Mouse (Mus musculus): ENCODE data around the gene Nfam1. TPM values are rescaled to one million over a fixed set of nuclear protein-coding genes. Genes with fewer than 3 reads are reported as not detected.

The Nfam1 gene
- polyA plus RNA-seq, 1 experiment from 2014 or later, result 6.5 TPM

GRCm38 (mm10) chr15:82944479-82945195 is 88.5 kb downstream of the Nfam1 start:
- 67% methylated on average over 9 of the region's 9 CpGs for WGBS
- no peaks in the 10 kb centered on the region for H3K36me3 ChIP-seq (ENCODE audit: insufficient read depth, low read length)
- H3K4me3 ChIP-seq (ENCODE audit: low read depth, low read length), result no peak overlapping the region
- TF ChIP-seq CTCF (IDR thresholded peaks at IDR 0.05) (no peak), EP300 (IDR thresholded peaks at IDR 0.05) (no peak)
- no peak overlapping the region for H3K9ac ChIP-seq (replicated peaks; ENCODE audit: low read depth)
- no peak overlapping the region for H3K27ac ChIP-seq (ENCODE audit: low read length)
- no peaks in the 10 kb centered on the region for H3K4me1 ChIP-seq (ENCODE audit: insufficient read depth, low read depth, low read length)
- no peak for DNase-seq (ENCODE audit: low spot score)
- no peaks in the 10 kb centered on the region for H3K9me3 ChIP-seq (ENCODE audit: low read length)
- ATAC-seq, result no peak
- no peak overlapping the region for H3K4me2 ChIP-seq (replicated peaks; ENCODE audit: low read depth, low read length)
- H3K27me3 ChIP-seq (replicated peaks; ENCODE audit: insufficient read depth, low read length), result no peaks in the 10 kb centered on the region

Small RNAs within 50 kb of the gene (microRNA-seq; reads per million reads assigned to microRNA genes)
- 2.0 reads per million for gene Mir3080

Other genes with a start within 250 kb of the Nfam1 start
- gene Cyp2d26, start 239.0 kb downstream of the Nfam1 start, polyA plus RNA-seq (2015; fragmentation: Nextera tagmentation; extraction: Ambion mirVana), result not detected in 2 replicates
- gene Tcf20, start 45.4 kb downstream of the Nfam1 start, polyA plus RNA-seq (2015; fragmentation: Nextera tagmentation; extraction: Ambion mirVana), result 6.1 and 7.3 TPM in 2 replicates
- 50.9 and 53.9 TPM in 2 replicates for gene Serhl, start 56.2 kb upstream of the Nfam1 start, polyA plus RNA-seq (2015; fragmentation: Nextera tagmentation; extraction: Ambion mirVana)
- gene Rrp7a, start 89.5 kb upstream of the Nfam1 start, polyA plus RNA-seq (2015; fragmentation: Nextera tagmentation; extraction: Ambion mirVana), result 38.2 and 40.2 TPM in 2 replicates
- 77.0 and 78.8 TPM in 2 replicates for gene Poldip3, start 116.1 kb upstream of the Nfam1 start, polyA plus RNA-seq (2015; fragmentation: Nextera tagmentation; extraction: Ambion mirVana)
- gene Cyb5r3, start 139.3 kb upstream of the Nfam1 start, polyA plus RNA-seq (2015; fragmentation: Nextera tagmentation; extraction: Ambion mirVana), result 170 and 183 TPM in 2 replicates
- 15.2 and 16.0 TPM in 2 replicates for gene A4galt, start 218.5 kb upstream of the Nfam1 start, polyA plus RNA-seq (2015; fragmentation: Nextera tagmentation; extraction: Ambion mirVana)

Measured in lung, postnatal 0 days (tissue).